Mouse (Mus musculus): ENCODE measurements around the gene Icam5.
"Not testable (repeated sequence)": the region's sequence is repeated elsewhere in the genome, so short reads cannot be mapped to it uniquely, and the experiment has no call there.

The Icam5 gene

GRCm38 (mm10) chr9:21036161-21036560, 4.3 kb downstream of the Icam5 start:
- no peak for DNase-seq (ENCODE audit: low spot score)

GRCm38 (mm10) chr9:21036666-21037065, 4.8 kb downstream of the Icam5 start:
- no peak for DNase-seq (ENCODE audit: low spot score)

- no peak for DNase-seq (ENCODE audit: low spot score)
Measured at GRCm38 (mm10) chr9:21037481-21037891, 5.6 kb downstream of the Icam5 start.

- no peak for DNase-seq (ENCODE audit: low spot score)
Measured at GRCm38 (mm10) chr9:21039779-21040178, 7.9 kb downstream of the Icam5 start.

- no peak for DNase-seq (ENCODE audit: low spot score)
Measured at GRCm38 (mm10) chr9:21041308-21041707, 9.4 kb downstream of the Icam5 start.

- DNase-seq (ENCODE audit: low spot score): no peak
Measured at GRCm38 (mm10) chr9:21043563-21043962, 11.7 kb downstream of the Icam5 start.

GRCm38 (mm10) chr9:21044785-21045184, 12.9 kb downstream of the Icam5 start:
- not testable (repeated sequence) for DNase-seq (ENCODE audit: low spot score)

- DNase-seq (ENCODE audit: low spot score): no peak
Measured at GRCm38 (mm10) chr9:21045235-21045634, 13.4 kb downstream of the Icam5 start.

GRCm38 (mm10) chr9:21051578-21051977, 19.7 kb downstream of the Icam5 start:
- DNase-seq (ENCODE audit: low spot score): no peak

GRCm38 (mm10) chr9:21062928-21063327, 31.1 kb downstream of the Icam5 start:
- DNase-seq (ENCODE audit: low spot score): no peak

- DNase-seq (ENCODE audit: low spot score): no peak
Measured at GRCm38 (mm10) chr9:21067006-21067684, 35.3 kb downstream of the Icam5 start, which contains the start of gene Zglp1. TSS of gene Zglp1 (minus strand) at chr9:21067093.

- DNase-seq (ENCODE audit: low spot score): no peak
Measured at GRCm38 (mm10) chr9:21072641-21073040, 40.8 kb downstream of the Icam5 start.

GRCm38 (mm10) chr9:21073044-21073840, 41.4 kb downstream of the Icam5 start, which contains the start of the genes Gm49373 and Fdx1l:
TSS of gene Gm49373 (minus strand) at chr9:21073096.
TSS of gene Fdx1l (minus strand) at chr9:21073614.
- DNase-seq (ENCODE audit: low spot score): peak; percentile 86

GRCm38 (mm10) chr9:21074173-21074572, 42.3 kb downstream of the Icam5 start:
- no peak for DNase-seq (ENCODE audit: low spot score)

GRCm38 (mm10) chr9:21075625-21076024, 43.8 kb downstream of the Icam5 start:
- DNase-seq (ENCODE audit: low spot score): no peak

GRCm38 (mm10) chr9:21081127-21081526, 49.3 kb downstream of the Icam5 start:
- no peak for DNase-seq (ENCODE audit: low spot score)

GRCm38 (mm10) chr9:21083324-21083723, 51.5 kb downstream of the Icam5 start:
- DNase-seq (ENCODE audit: low spot score): no peak
